Mouse (Mus musculus): Measurements from ENCODE around the gene Pip5k1b.

Gene Pip5k1b

DNA sequence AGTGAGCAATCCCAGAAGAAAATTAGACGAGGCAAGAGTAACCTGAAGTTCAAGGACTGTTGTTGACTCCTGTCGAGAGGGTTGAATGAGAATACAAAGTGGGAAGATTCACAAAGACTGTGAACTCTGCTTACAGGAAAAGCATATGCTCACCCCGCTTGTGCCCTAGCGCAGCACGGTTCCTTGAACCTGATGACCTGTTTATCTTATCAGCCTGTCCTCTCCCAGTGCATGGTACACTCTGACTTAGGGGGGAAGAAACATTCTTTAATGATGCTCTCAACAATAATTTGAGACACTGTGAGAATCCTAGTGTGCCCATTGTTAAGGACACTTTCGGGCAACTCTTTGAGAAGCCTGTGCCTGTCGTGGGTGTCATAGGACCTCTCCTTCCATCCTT is 38.6 kb downstream of the Pip5k1b start:
- DNase-seq (ENCODE audit: low spot score), result no peak

DNA sequence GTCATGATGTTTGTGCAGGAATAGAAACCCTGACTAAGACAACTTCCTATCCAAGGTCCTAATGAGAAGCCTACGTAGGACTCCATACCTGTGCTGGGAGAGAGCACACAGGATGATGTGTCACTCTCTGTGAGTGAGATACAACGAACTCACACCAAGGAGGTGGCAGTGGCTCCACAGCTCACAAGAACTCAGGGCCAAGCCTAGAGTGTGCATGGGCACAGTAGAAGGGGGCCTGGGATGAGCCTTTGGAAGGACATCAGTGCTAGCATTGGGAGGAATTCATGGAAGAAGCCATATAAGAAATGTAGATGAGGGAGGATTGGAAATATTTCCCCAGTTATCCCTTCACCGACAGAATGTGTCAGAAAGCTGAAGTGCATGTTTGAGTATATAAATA is 39.7 kb downstream of the Pip5k1b start:
- no peak for DNase-seq (ENCODE audit: low spot score)

GRCm38 (mm10) chr19:24514661-24515642 is 40.7 kb downstream of the Pip5k1b start:
- no peak for DNase-seq (ENCODE audit: low spot score)

GRCm38 (mm10) chr19:24513105-24513843 is 42.4 kb downstream of the Pip5k1b start:
- peak; percentile 81 for DNase-seq (ENCODE audit: low spot score)

- no peak for DNase-seq (ENCODE audit: low spot score)
Measured at GRCm38 (mm10) chr19:24511939-24512338, 43.7 kb downstream of the Pip5k1b start.

GRCm38 (mm10) chr19:24509391-24509790 is 46.3 kb downstream of the Pip5k1b start:
- DNase-seq (ENCODE audit: low spot score), result no peak

DNA sequence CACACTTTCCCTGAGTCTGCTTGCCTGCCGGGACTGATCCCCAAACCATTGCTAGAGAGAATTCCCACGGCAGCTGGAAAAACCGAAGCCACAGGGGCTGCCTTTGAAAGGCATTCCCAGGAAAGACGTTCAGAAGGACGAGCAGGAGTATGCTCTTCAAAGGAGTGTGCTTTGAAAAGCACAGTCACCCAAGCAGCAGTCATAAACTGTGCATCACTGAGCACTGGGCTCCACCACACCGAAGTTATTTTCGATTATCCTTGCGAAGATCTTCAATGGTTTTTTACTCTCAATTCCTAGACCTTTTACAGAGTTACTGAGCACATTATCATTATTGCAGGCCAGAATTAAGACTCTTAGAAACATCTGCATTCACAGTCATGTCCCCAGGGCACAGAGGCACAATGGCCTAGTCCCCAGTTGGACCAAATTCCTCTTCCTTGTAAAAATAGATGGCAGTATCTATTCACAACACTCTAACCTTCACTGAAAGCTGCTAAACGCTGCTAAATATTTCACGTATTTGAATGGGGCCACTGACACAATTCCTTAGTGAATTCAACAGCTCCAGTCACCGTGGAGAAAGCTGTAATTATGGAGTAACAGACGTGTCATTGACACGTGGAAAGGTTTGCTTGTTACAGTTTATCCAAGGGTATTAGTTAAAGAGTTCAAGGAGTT is 47.4 kb downstream of the Pip5k1b start:
- no peak for DNase-seq (ENCODE audit: low spot score)

- no peak for DNase-seq (ENCODE audit: low spot score)
Measured at GRCm38 (mm10) chr19:24502736-24503421, 52.8 kb downstream of the Pip5k1b start.

GRCm38 (mm10) chr19:24501525-24501924 is 54.1 kb downstream of the Pip5k1b start:
- DNase-seq (ENCODE audit: low spot score), result no peak

GRCm38 (mm10) chr19:24500431-24500830 is 55.2 kb downstream of the Pip5k1b start:
- no peak for DNase-seq (ENCODE audit: low spot score)

- no peak for DNase-seq (ENCODE audit: low spot score)
Measured at GRCm38 (mm10) chr19:24499291-24499690, 56.4 kb downstream of the Pip5k1b start.

DNA sequence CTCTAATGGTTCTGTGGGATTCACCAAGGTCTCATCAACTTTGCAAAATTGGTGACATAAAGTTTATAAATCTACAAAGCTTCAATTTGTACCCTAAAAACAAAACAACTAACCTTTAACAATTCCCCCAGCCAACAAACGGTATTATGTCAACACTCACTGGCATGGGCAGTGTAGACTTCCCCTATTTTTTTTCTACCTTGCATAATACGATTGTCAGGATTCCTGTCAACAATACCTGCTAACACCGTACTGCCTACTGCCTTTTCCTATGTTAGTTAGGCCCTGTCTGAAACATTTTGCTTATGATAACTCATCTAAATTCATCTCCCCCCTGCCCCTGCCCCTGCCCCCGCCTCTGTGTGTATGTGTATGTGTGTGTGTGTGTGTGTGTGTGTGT is 61.8 kb downstream of the Pip5k1b start:
- no peak for DNase-seq (ENCODE audit: low spot score)

- DNase-seq (ENCODE audit: low spot score), result no peak
Measured at GRCm38 (mm10) chr19:24491824-24492223, 63.8 kb downstream of the Pip5k1b start.

GRCm38 (mm10) chr19:24490275-24490674 is 65.4 kb downstream of the Pip5k1b start:
- no peak for DNase-seq (ENCODE audit: low spot score)

GRCm38 (mm10) chr19:24486433-24487296 is 69.0 kb downstream of the Pip5k1b start:
- DNase-seq (ENCODE audit: low spot score), result no peak

GRCm38 (mm10) chr19:24484612-24485194 is 71.0 kb downstream of the Pip5k1b start:
- no peak for DNase-seq (ENCODE audit: low spot score)

DNA sequence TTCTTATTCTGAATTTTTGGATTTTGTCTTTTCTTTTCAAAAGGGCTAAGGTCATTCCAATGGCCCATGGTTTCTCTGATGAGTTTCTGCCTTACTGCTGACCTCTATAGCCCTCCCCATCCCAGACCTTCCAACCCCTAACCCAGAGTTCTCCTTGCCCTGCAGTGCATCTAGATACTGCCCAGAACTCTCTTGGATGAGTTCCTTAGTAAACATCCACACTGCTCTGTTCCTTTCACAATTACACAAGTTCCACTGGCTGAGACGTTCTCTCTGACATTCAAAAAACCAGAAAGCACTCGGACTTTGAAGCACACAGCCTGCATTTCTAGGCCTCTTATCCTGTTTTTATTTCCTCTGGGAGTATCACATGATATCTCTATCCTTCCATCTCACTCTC is 74.8 kb downstream of the Pip5k1b start:
- DNase-seq (ENCODE audit: low spot score), result no peak

GRCm38 (mm10) chr19:24476929-24477882 is 78.5 kb downstream of the Pip5k1b start, which contains the start of gene Fam122a:
Fam122a (minus strand) TSS chr19:24477356.
- peak; percentile 85 for DNase-seq (ENCODE audit: low spot score)

GRCm38 (mm10) chr19:24476461-24476860 is 79.2 kb downstream of the Pip5k1b start:
- DNase-seq (ENCODE audit: low spot score), result no peak
